Mouse (Mus musculus) midbrain, embryonic 12.5 days (tissue): ENCODE results near the gene Npff. TPM values are rescaled to one million over a fixed set of nuclear protein-coding genes. Genes with fewer than 3 reads are reported as not detected.

ENCODE experiments used
- ATAC-seq: fragments of 200-750 bp; cut with Nextera tagmentation; 2 replicates; pipeline ENCODE4 v1.8.0; 2017; ENCODE audit warnings: low read depth, moderate TSS enrichment, moderate library complexity; ENCODE audit not compliant: low FRiP score
- H3K27ac ChIP-seq: fragments of 300-500 bp; sonication (generic); replicated peaks from 2 replicates; pipeline ENCODE4 v1.5.1; 2016; ENCODE audit warnings: mild to moderate bottlenecking
- H3K27me3 ChIP-seq: fragments of 300-500 bp; sonication (generic); 2 replicates; pipeline ENCODE4 v1.6.1; 2016; ENCODE audit warnings: mild to moderate bottlenecking
- H3K36me3 ChIP-seq: fragments of 300-500 bp; sonication (generic); 2 replicates; pipeline ENCODE4 v1.6.1; 2016
- H3K4me1 ChIP-seq: fragments of 300-500 bp; sonication (generic); 2 replicates; pipeline ENCODE4 v1.6.1; 2016
- H3K4me2 ChIP-seq: fragments of 300-500 bp; sonication (generic); replicated peaks from 2 replicates; pipeline ENCODE4 v1.6.1; 2016; ENCODE audit warnings: mild to moderate bottlenecking, moderate library complexity
- H3K4me3 ChIP-seq: fragments of 300-500 bp; sonication (generic); 2 replicates; pipeline ENCODE4 v1.5.1; 2016; ENCODE audit warnings: mild to moderate bottlenecking
- H3K9ac ChIP-seq: fragments of 300-500 bp; sonication (generic); replicated peaks from 2 replicates; pipeline ENCODE4 v1.6.1; 2016; ENCODE audit warnings: mild to moderate bottlenecking, moderate library complexity
- H3K9me3 ChIP-seq: fragments of 300-500 bp; sonication (generic); 2 replicates; pipeline ENCODE4 v1.6.1; 2016; ENCODE audit warnings: mild to moderate bottlenecking
- WGBS: fragments of 180-500 bp; shearing (Covaris S2); methylation state at CpG from one replicate; pipeline ENCODE4 v1.1.7; 2016; 5-methylcytosine and 5-hydroxymethylcytosine counted together
- polyA plus RNA-seq: library from polyadenylated mRNA; unstranded; fragments of >200 nt; fragmentation: Nextera tagmentation; extraction: Ambion mirVana; gene quantifications from 2 replicates; pipeline ENCODE4 v1.2.1, GENCODE M21; 2016

Npff gene
- polyA plus RNA-seq, 1 experiment from 2014 or later, result 3.1 TPM

DNA sequence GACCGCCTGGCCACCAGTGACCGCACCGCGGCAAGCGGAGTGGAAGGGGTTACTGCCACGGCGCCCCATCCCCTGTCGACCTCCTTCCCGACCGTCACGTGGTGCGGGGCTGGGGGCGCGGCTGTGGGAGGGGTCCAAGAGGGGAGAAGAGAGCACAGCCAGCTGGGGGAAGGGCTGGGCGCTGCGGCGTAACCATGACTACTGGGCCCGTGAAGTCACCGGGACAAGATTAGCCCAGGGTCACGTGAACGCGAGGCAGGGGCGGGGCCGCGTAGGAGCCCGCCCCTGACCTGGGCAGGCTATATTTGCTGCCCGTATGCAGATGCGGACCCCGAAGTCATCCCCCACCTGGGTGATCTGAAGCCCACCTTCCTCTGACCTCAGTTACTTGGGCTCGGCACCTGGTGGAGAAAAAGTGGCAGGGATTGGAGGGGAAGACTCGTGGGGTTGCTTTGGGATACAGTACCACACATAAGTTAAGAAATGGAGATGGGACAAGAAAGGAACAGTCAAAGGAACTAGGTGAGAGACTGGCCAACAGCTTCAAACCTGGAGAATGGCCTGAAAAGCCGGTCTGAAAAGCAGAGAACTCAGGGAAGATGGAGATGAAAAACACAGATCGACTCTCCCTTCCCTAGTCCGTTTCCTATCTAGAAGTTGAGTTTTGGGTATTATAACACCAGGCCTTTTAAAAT, 14.0 kb downstream of the Npff start:
- no peaks in the 10 kb centered on the region for H3K9me3 ChIP-seq
- H3K36me3 ChIP-seq, result peaks cover 9% of the 10 kb centered on the region; the same call in 1 of the 2 replicates
- H3K9ac ChIP-seq, result peak overlapping the region; percentile 67
- H3K4me2 ChIP-seq, result peak overlapping the region; percentile 71
- WGBS, result 4% methylated on average over 34 of the region's 34 CpGs
- H3K4me1 ChIP-seq, result peaks cover 58% of the 10 kb centered on the region
- ATAC-seq, result peak; percentile 95
- H3K27ac ChIP-seq, result peak overlapping the region; percentile 92
- H3K27me3 ChIP-seq, result no peaks in the 10 kb centered on the region
- H3K4me3 ChIP-seq, result peak overlapping the region; percentile 54

DNA sequence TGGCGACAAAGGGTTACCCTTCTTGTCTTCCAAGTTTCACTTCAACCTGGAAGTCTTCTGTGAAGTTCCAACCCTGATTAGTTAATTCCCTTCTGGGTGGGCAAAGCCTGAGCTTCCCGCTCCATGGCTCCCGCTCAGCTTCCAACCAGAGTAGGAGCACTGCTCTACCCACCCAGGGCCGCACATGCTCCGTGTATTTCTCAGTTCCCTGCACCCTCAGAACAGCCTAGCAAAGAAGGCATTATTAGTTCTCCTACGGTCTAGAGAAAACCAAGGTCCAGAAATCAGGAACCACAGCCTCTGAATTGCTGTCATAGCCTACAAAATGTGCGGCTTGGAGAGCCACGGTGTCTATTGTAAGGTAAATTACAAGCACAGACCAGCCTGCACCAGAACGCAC, 14.6 kb downstream of the Npff start:
- H3K4me2 ChIP-seq, result peak overlapping the region; percentile 71
- ATAC-seq, result peak; percentile 58
- WGBS, result 5% methylated on average over 9 of the region's 9 CpGs
- peak overlapping the region; percentile 92 for H3K27ac ChIP-seq
- H3K36me3 ChIP-seq, result peaks cover 12% of the 10 kb centered on the region
- peak overlapping the region; percentile 54 for H3K4me3 ChIP-seq
- peaks cover 52% of the 10 kb centered on the region for H3K4me1 ChIP-seq
- H3K27me3 ChIP-seq, result no peaks in the 10 kb centered on the region
- peak overlapping the region; percentile 67 for H3K9ac ChIP-seq
- no peaks in the 10 kb centered on the region for H3K9me3 ChIP-seq

DNA sequence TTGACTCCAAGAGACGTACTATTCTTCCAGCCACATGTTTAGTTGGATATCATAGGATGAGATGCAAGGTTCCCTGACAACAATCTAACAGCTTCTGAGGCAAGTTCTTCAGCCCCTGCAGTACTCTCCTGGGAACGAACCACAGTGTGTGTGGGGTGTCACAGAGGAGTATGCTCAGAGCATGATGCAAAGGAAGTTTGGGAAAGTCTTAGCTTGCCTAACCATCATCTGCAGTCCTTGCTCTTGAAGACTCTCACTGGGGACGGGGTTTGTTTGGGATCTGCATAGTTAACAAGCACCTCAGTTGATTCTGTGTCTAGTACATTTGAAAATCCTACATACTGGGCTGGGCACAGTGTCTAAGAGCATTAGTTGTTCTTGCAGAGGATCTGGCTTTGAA, 16.4 kb downstream of the Npff start:
- Histone ChIP-seq H3K4me3 (no peak overlapping the region), H3K27ac (no peak overlapping the region)
- WGBS, result 90% methylated on average over 3 of the region's 3 CpGs

DNA sequence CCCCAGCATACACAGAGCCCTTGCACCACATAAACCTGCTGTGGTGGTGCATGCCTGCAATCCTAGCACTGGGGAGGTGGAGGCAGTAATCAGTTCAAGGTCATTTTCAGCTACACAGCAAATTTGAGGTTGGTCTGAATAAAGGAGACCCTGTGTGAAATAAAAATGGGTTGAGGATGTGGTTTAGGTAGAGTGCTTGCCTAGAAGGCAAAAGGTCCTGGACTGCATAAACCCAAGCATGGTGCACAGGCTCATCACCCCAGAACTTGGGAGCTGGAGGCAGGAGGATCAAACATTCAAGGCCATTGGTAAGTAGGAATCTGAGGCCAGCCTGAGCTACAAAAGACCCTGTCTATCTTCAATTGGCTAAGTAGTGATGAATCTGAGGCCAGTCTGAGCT, 17.2 kb downstream of the Npff start:
- H3K9me3 ChIP-seq, result no peaks in the 10 kb centered on the region
- peaks cover 32% of the 10 kb centered on the region for H3K4me1 ChIP-seq
- H3K4me3 ChIP-seq, result no peak overlapping the region
- no peak overlapping the region for H3K27ac ChIP-seq
- no peak overlapping the region for H3K9ac ChIP-seq
- no peaks in the 10 kb centered on the region for H3K27me3 ChIP-seq
- no peak for ATAC-seq
- H3K36me3 ChIP-seq, result peaks cover 36% of the 10 kb centered on the region
- no peak overlapping the region for H3K4me2 ChIP-seq

More for the DNA sequence above, 16.4 kb downstream of the Npff start:
- peaks cover 38% of the 10 kb centered on the region for H3K4me1 ChIP-seq
- H3K9me3 ChIP-seq, result no peaks in the 10 kb centered on the region
- H3K27me3 ChIP-seq, result no peaks in the 10 kb centered on the region
- H3K9ac ChIP-seq, result no peak overlapping the region
- no peak for ATAC-seq
- H3K4me2 ChIP-seq, result no peak overlapping the region
- H3K36me3 ChIP-seq, result peaks cover 29% of the 10 kb centered on the region

DNA sequence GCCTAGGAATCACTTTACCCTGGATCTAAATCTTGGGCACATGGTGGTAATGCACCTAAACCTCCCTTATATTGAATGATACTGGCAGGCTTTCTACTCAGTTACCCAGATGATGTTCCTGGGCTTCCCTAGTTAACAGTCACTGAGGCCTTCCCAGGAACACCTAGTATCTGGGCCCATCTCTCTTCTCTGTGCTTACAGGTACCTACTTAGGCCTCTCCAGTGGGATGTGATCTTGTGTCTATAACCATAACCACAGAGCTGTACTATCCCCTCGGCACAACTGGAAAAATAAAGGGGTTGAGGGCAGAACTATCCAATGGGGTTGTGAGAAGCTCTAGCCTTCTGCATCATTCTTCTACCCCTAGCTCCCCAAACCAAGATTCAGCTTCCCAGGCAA, 17.9 kb downstream of the Npff start:
- no peaks in the 10 kb centered on the region for H3K27me3 ChIP-seq
- H3K4me2 ChIP-seq, result no peak overlapping the region
- no peak overlapping the region for H3K4me3 ChIP-seq
- no peak for ATAC-seq
- no peaks in the 10 kb centered on the region for H3K9me3 ChIP-seq
- H3K9ac ChIP-seq, result no peak overlapping the region
- peaks cover 43% of the 10 kb centered on the region for H3K36me3 ChIP-seq
- peaks cover 25% of the 10 kb centered on the region for H3K4me1 ChIP-seq
- no peak overlapping the region for H3K27ac ChIP-seq
- WGBS, result 95% methylated on average over 1 of the region's 1 CpGs

DNA sequence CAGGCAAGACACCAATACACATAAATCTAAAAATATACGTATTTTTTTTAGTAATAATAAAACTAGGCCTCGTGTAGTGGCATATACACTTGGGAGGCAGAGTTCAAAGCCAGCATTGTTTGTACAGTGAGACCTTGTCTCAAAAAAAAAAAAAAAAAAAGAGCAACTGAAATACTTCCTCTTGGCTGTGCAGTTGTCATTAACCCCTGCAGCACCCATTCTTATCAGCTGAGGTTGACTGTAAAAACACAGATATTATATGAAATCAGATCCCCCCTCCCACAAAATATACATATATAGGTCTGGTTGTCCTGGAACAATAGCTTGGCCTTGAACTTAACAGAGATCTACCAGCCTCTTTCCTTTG, 18.3 kb downstream of the Npff start:
- WGBS, result 79% methylated on average over 2 of the region's 2 CpGs
- Histone ChIP-seq H3K4me1 (peaks cover 21% of the 10 kb centered on the region), H3K27me3 (no peaks in the 10 kb centered on the region), H3K4me3 (no peak overlapping the region), H3K9ac (no peak overlapping the region), H3K27ac (no peak overlapping the region), H3K9me3 (no peaks in the 10 kb centered on the region), H3K36me3 (peaks cover 47% of the 10 kb centered on the region), H3K4me2 (no peak overlapping the region)
- ATAC-seq, result no peak

DNA sequence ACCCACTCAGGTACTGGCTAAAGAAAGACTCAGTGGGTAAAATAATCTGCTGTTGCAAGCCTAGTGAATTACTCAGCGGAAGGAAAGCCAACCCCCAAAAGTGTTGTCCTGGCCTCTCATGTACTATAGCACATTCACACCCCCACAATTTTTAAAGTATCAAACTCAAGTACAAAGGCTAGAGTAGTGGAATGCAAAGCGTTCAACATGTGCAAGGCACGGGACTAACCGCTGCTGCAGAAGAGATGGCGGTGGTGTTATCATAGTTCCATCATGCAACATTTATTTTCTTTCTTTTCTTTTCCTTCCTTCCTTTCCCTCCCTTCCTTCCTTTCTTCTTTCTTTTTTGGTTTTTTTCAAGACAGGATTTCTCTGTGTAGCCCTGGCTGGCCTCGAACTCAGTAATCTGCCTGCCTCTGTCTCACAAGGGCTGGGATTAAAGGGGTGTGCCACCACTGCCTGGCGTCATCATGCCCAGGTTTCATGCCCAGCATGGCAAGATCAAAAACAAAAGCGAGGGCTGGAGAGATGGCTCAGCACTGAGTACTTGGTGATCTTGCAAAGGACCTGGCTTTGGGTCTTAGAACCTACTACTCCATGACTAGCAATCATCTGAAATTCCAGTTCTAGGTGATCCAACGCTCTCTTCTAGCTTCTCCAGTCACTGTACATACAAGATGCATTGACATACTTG, 18.8 kb downstream of the Npff start:
- Histone ChIP-seq H3K4me3 (no peak overlapping the region), H3K36me3 (peaks cover 53% of the 10 kb centered on the region), H3K4me2 (no peak overlapping the region), H3K27ac (no peak overlapping the region), H3K27me3 (no peaks in the 10 kb centered on the region), H3K9ac (no peak overlapping the region), H3K4me1 (peaks cover 16% of the 10 kb centered on the region), H3K9me3 (no peaks in the 10 kb centered on the region)
- 86% methylated on average over 9 of the region's 9 CpGs for WGBS
- ATAC-seq, result no peak

DNA sequence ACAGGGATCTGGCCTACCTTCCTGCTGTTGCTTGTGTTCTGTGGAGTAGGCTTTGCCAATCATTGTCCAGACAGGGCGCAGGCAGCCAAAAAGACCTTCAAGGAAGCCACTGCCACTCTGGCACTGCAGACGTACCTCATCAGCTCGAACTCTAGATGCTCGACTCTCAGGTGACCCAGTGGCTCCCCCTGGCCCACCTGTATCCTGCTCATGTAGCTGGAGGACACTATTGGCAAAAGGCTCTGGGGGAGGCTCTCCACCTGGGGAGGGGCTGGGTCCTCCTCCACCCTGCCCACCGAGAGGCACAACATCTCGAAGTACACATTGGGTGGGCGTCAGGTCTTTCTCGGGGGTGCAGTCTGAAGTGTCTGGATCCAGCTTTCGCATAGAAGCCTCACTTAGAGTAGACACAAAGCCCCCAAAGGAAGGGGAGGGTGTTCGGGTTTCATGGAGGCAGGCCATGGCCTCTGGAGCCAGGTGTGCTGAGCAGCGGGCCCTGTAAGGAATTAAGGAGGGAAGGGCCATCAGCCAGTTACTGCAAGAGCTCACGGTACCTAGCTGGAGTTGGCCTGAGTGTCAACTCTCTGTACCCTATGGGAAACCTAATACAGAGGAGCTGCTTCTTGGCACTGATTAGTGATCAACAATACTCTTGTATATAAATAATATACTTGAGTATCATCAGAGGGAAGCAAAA, 19.5 kb downstream of the Npff start:
- H3K4me1 ChIP-seq, result peaks cover 12% of the 10 kb centered on the region
- H3K27me3 ChIP-seq, result no peaks in the 10 kb centered on the region
- H3K36me3 ChIP-seq, result peaks cover 60% of the 10 kb centered on the region
- no peak overlapping the region for H3K27ac ChIP-seq
- WGBS, result 81% methylated on average over 12 of the region's 12 CpGs
- no peak overlapping the region for H3K9ac ChIP-seq
- no peak overlapping the region for H3K4me2 ChIP-seq
- no peaks in the 10 kb centered on the region for H3K9me3 ChIP-seq
- ATAC-seq, result no peak
- no peak overlapping the region for H3K4me3 ChIP-seq

DNA sequence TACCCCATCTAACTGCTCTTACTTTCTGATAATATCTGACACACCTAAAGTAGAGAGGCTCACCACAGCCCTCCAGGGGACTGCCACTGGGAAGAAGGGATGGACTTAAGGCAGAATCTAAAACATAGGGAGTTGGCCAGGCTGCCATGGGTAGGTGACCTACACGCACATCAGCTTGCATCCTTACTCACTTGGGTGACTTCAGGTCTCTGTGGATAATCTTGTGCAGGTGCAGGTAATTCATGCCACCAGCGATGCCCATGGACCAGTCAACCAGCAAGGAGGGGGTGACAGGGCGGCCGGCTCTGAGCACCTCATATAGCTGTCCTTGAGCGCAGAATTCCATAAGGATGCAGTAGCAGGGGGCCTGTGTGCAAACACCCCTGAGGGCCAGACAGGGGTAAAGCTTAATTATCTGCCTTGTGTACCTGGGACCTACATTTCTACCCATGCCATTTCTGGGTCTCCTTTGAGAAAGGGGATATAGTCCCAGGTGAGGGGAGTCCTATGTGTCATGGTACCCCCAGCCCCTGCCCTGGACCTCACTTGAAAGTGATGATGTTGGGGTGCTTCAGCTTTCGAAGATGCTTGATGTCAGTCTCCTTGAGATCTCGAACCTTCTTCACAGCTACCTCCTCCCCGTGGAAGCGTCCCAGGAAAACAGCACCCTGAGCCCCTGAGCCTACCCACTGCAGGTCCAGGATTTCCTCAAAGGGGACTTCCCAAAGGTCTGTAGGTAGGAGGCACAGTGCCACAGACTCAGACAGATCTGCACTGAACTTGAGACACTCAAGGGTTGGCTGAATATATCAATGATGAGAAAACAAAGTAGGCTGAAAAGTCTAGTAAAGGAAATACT, 20.6 kb downstream of the Npff start:
- no peak overlapping the region for H3K27ac ChIP-seq
- H3K36me3 ChIP-seq, result peaks cover 70% of the 10 kb centered on the region
- H3K9ac ChIP-seq, result no peak overlapping the region
- no peaks in the 10 kb centered on the region for H3K27me3 ChIP-seq
- no peak overlapping the region for H3K4me3 ChIP-seq
- WGBS, result 93% methylated on average over 9 of the region's 9 CpGs
- ATAC-seq, result no peak
- no peaks in the 10 kb centered on the region for H3K9me3 ChIP-seq
- H3K4me1 ChIP-seq, result peaks cover 1% of the 10 kb centered on the region; the same call in 1 of the 2 replicates
- H3K4me2 ChIP-seq, result no peak overlapping the region

DNA sequence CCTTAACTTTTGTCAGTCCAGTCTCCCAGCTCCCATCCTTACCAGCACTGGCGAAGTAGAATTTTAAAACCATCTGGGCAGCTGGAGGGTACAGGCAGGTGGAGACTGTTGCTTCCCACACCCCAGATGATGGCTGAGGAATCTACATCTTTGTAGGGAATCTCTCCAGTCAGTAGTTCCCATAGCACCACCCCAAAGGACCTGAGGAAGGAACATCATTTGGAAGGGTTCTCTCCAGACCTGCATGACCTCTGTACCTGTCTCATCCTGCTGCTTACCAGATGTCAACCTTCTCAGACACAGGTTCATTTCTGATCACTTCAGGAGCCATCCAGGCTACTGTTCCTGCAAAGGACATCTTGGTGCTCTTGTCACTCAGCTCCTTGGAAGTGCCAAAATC, 21.3 kb downstream of the Npff start, which contains the start of gene Gm10337:
Gene Gm10337 (plus strand): TSS at position 276 of the 400 bp plus-strand sequence.
- no peak within 1 kb of the TSS for H3K4me2 ChIP-seq
- peaks cover 75% of the 10 kb centered on the region for H3K36me3 ChIP-seq
- H3K4me3 ChIP-seq, result no peak within 1 kb of the TSS
- no peaks in the 10 kb centered on the region for H3K9me3 ChIP-seq
- H3K27ac ChIP-seq, result no peak within 1 kb of the TSS
- 94% methylated on average over 1 of the region's 1 CpGs for WGBS
- no peak for ATAC-seq
- no peak within 1 kb of the TSS for H3K9ac ChIP-seq
- H3K27me3 ChIP-seq, result no peaks in the 10 kb centered on the region
- no peaks in the 10 kb centered on the region for H3K4me1 ChIP-seq

DNA sequence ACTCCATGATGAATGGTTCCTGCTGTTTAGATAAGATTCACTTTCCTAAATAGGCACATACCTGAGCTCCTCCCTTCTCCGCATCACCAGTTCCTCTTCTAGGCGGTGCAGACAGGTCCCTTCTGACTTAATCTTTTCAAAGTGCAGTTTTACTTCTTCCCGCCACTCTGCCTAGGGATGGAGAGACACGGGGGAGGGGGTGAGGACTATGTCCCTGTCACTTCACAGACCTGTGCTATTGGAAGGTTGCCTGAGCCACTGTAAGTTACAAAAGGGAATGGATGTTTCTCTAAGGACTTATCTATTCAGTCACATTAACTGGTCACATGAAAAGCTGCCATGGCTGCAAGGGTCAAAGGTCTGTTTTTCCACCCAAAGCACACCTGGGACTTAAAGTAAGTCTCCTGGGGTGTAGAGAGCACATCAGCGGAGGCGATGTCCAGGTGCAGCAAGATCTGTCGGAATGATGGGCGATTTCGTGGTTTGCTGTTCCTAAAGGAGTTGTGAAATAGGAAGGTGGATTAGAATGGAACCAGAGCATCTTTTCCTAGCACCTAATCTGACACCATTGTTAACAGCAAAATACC, 22.4 kb downstream of the Npff start:
- Histone ChIP-seq H3K27ac (no peak overlapping the region), H3K9ac (no peak overlapping the region), H3K9me3 (no peaks in the 10 kb centered on the region), H3K4me1 (no peaks in the 10 kb centered on the region), H3K27me3 (no peaks in the 10 kb centered on the region), H3K4me3 (no peak overlapping the region), H3K36me3 (peaks cover 81% of the 10 kb centered on the region), H3K4me2 (no peak overlapping the region)
- ATAC-seq, result no peak
- 82% methylated on average over 9 of the region's 9 CpGs for WGBS
